Mouse (Mus musculus) G1E (cell line): ENCODE results near the gene Gm17631.
"Not testable (repeated sequence)": the region's sequence is repeated elsewhere in the genome, so short reads cannot be mapped to it uniquely, and the experiment has no call there.

Experiments
- CTCF ChIP-seq: IDR thresholded peaks from 2 replicates; pipeline ENCODE4 v1.5.1; 2012; ENCODE audit warnings: low read depth, low read length, inconsistent platforms, mixed read lengths
- GATA1 ChIP-seq: IDR thresholded peaks from 2 replicates; pipeline ENCODE4 v1.6.1; 2012; ENCODE audit warnings: borderline replicate concordance, low read length, inconsistent platforms, mixed read lengths

GRCm38 (mm10) chr6:129862349-129862748, at the start of gene Gm17631:
- not testable (repeated sequence) for TF ChIP-seq CTCF, GATA1
